Mouse (Mus musculus) thymus, adult 2 months (tissue): ENCODE data around the gene E4f1.
A peak's percentile ranks its signal among the peaks of the same experiment; 100 is the strongest.

ENCODE experiments used
- CTCF ChIP-seq: fragments of 200-500 bp; IDR thresholded peaks from 2 replicates; pipeline ENCODE4 v1.5.1; 2012; ENCODE audit warnings: mild to moderate bottlenecking, control low read depth, low read length, moderate library complexity, borderline replicate concordance; ENCODE audit not compliant: control insufficient read depth, poor library complexity, insufficient read depth; ENCODE audit errors: extremely low read depth
- POLR2A ChIP-seq: fragments of 200-500 bp; IDR thresholded peaks from 2 replicates; pipeline ENCODE4 v1.6.1; 2012; ENCODE audit warnings: mild to moderate bottlenecking, low read length, control low read depth, moderate library complexity; ENCODE audit not compliant: control insufficient read depth, poor library complexity, insufficient read depth; ENCODE audit errors: extremely low read depth

GRCm38 (mm10) chr17:24478663-24479380 lies 8.7 kb upstream of the E4f1 start, which contains the start of gene Mlst8:
- peak; percentile 92 for TF ChIP-seq CTCF
- peak; percentile 54; the same call in 1 of the 2 replicates for TF ChIP-seq POLR2A
